Mouse (Mus musculus): ENCODE measurements at regions not wholly inside any gene's neighbourhood (a gene's known extent, or its start where the extent isn't known, plus 50 kb on each side); places are given as distances from the start of the nearest gene placed in this dataset.

GRCm38 (mm10) chr12:64688618-64689017 is 214.1 kb upstream of the Fscb start:
- Histone ChIP-seq H3K4me3 (ENCODE audit: low read depth, low read length) (no peak overlapping the region), H3K27me3 (replicated peaks; ENCODE audit: control insufficient read depth, insufficient read depth, low read length) (no peaks in the 10 kb centered on the region), H3K9me3 (ENCODE audit: control insufficient read depth) (no peaks in the 10 kb centered on the region), H3K27ac (ENCODE audit: low read depth, low read length) (no peak overlapping the region), H3K9ac (ENCODE audit: low read depth, low read length) (no peak overlapping the region), H3K36me3 (ENCODE audit: control insufficient read depth, insufficient read depth) (no peaks in the 10 kb centered on the region), H3K4me1 (replicated peaks; ENCODE audit: control insufficient read depth, insufficient read depth, low read length) (no peaks in the 10 kb centered on the region), H3K4me2 (replicated peaks; ENCODE audit: low read depth) (no peak overlapping the region)
- TF ChIP-seq CTCF (IDR thresholded peaks at IDR 0.05; ENCODE audit: low read depth): no peak
- 73% methylated on average over 1 of the region's 1 CpGs for WGBS
- no peak for ATAC-seq

GRCm38 (mm10) chr12:64640864-64641416 is 166.4 kb upstream of the Fscb start:
- WGBS: 33% methylated on average over 1 of the region's 1 CpGs
- Histone ChIP-seq H3K4me3 (ENCODE audit: low read depth, low read length) (no peak overlapping the region), H3K9me3 (ENCODE audit: control insufficient read depth) (no peaks in the 10 kb centered on the region), H3K4me1 (replicated peaks; ENCODE audit: control insufficient read depth, insufficient read depth, low read length) (no peaks in the 10 kb centered on the region), H3K27me3 (replicated peaks; ENCODE audit: control insufficient read depth, insufficient read depth, low read length) (no peaks in the 10 kb centered on the region), H3K9ac (ENCODE audit: low read depth, low read length) (no peak overlapping the region), H3K36me3 (ENCODE audit: control insufficient read depth, insufficient read depth) (no peaks in the 10 kb centered on the region), H3K4me2 (replicated peaks; ENCODE audit: low read depth) (no peak overlapping the region), H3K27ac (ENCODE audit: low read depth, low read length) (no peak overlapping the region)
- no peak for ATAC-seq
- TF ChIP-seq CTCF (IDR thresholded peaks at IDR 0.05; ENCODE audit: low read depth): peak; percentile 36

GRCm38 (mm10) chr12:64614877-64615276 is 140.4 kb upstream of the Fscb start:
- H3K4me2 ChIP-seq (replicated peaks; ENCODE audit: low read depth): no peak overlapping the region

More at GRCm38 (mm10) chr12:64614877-64615276, 140.4 kb upstream of the Fscb start:
- Histone ChIP-seq H3K9me3 (ENCODE audit: control insufficient read depth) (no peaks in the 10 kb centered on the region), H3K9ac (ENCODE audit: low read depth, low read length) (no peak overlapping the region), H3K4me3 (ENCODE audit: low read depth, low read length) (no peak overlapping the region), H3K27ac (ENCODE audit: low read depth, low read length) (no peak overlapping the region), H3K27me3 (replicated peaks; ENCODE audit: control insufficient read depth, insufficient read depth, low read length) (no peaks in the 10 kb centered on the region), H3K36me3 (ENCODE audit: control insufficient read depth, insufficient read depth) (no peaks in the 10 kb centered on the region), H3K4me1 (replicated peaks; ENCODE audit: control insufficient read depth, insufficient read depth, low read length) (no peaks in the 10 kb centered on the region)
- ATAC-seq: no peak
- TF ChIP-seq CTCF (IDR thresholded peaks at IDR 0.05; ENCODE audit: low read depth): no peak
